Mouse (Mus musculus) limb, embryonic 10.5 days (tissue): Measurements from ENCODE around the gene Fermt3. TPM values are rescaled to one million over a fixed set of nuclear protein-coding genes. Genes with fewer than 3 reads are reported as not detected.
A peak's percentile ranks its signal among the peaks of the same experiment; 100 is the strongest.

Source experiments
- DNase-seq: peaks from one replicate; pipeline ENCODE4 v3.0.0-alpha.2; 2017; ENCODE audit warnings: low spot score
- H3K27ac ChIP-seq: fragments of 300-500 bp; sonication (generic); 2 replicates; pipeline ENCODE4 v1.5.1; 2016; ENCODE audit warnings: mild to moderate bottlenecking
- H3K27me3 ChIP-seq: fragments of 300-500 bp; sonication (generic); 2 replicates; pipeline ENCODE4 v1.6.1; 2016; ENCODE audit warnings: low read depth, mild to moderate bottlenecking; ENCODE audit not compliant: poor library complexity, severe bottlenecking
- H3K36me3 ChIP-seq: fragments of 300-500 bp; sonication (generic); 2 replicates; pipeline ENCODE4 v1.6.1; 2016; ENCODE audit warnings: mild to moderate bottlenecking, moderate library complexity
- H3K4me1 ChIP-seq: fragments of 300-500 bp; sonication (generic); 2 replicates; pipeline ENCODE4 v1.6.1; 2016
- H3K4me3 ChIP-seq: fragments of 300-500 bp; sonication (generic); 2 replicates; pipeline ENCODE4 v1.5.1; 2016; ENCODE audit warnings: mild to moderate bottlenecking, moderate library complexity
- H3K9me3 ChIP-seq: fragments of 300-500 bp; sonication (generic); replicated peaks from 2 replicates; pipeline ENCODE4 v1.6.1; 2016; ENCODE audit warnings: mild to moderate bottlenecking
- WGBS: fragments of 180-500 bp; shearing (Covaris S2); methylation state at CpG from one replicate; pipeline ENCODE4 v1.1.7; 2016; 5-methylcytosine and 5-hydroxymethylcytosine counted together
- polyA plus RNA-seq: library from polyadenylated mRNA; unstranded; fragments of >200 nt; fragmentation: Nextera tagmentation; extraction: Ambion mirVana; gene quantifications from 2 replicates; pipeline ENCODE4 v1.2.1, GENCODE M21; 2016

The Fermt3 gene
- polyA plus RNA-seq, 1 experiment from 2014 or later = 7.5 TPM

GRCm38 (mm10) chr19:7020224-7020641 lies 964 bp upstream of the Fermt3 start:
- peak; percentile 50 for DNase-seq
- Histone ChIP-seq H3K4me3 (no peak overlapping the region), H3K27me3 (no peaks in the 10 kb centered on the region), H3K27ac (no peak overlapping the region), H3K36me3 (peaks cover 92% of the 10 kb centered on the region), H3K4me1 (no peaks in the 10 kb centered on the region), H3K9me3 (no peaks in the 10 kb centered on the region)
- WGBS = 62% methylated on average over 3 of the region's 3 CpGs

GRCm38 (mm10) chr19:7018546-7018945 lies 723 bp downstream of the Fermt3 start:
- Histone ChIP-seq H3K27me3 (no peaks in the 10 kb centered on the region), H3K4me3 (no peak overlapping the region), H3K36me3 (peaks cover 88% of the 10 kb centered on the region), H3K9me3 (no peaks in the 10 kb centered on the region), H3K4me1 (no peaks in the 10 kb centered on the region), H3K27ac (no peak overlapping the region)
- DNase-seq = no peak
- WGBS = 94% methylated on average over 11 of the region's 11 CpGs

GRCm38 (mm10) chr19:7017541-7018457 lies 1.5 kb downstream of the Fermt3 start:
- H3K4me1 ChIP-seq = no peaks in the 10 kb centered on the region
- 0 out of 2 replicates have a peak overlapping the region, but pooled peaks have one; percentile 27 for H3K27ac ChIP-seq
- 77% methylated on average over 12 of the region's 12 CpGs for WGBS
- H3K36me3 ChIP-seq = peaks cover 84% of the 10 kb centered on the region
- no peak for DNase-seq
- H3K9me3 ChIP-seq = no peaks in the 10 kb centered on the region
- no peaks in the 10 kb centered on the region for H3K27me3 ChIP-seq
- H3K4me3 ChIP-seq = no peak overlapping the region; the same call in 1 of the 2 replicates

- DNase-seq = no peak
- Histone ChIP-seq H3K4me1 (no peaks in the 10 kb centered on the region), H3K27me3 (no peaks in the 10 kb centered on the region), H3K27ac (no peak overlapping the region), H3K36me3 (peaks cover 58% of the 10 kb centered on the region), H3K9me3 (no peaks in the 10 kb centered on the region), H3K4me3 (no peak overlapping the region)
- WGBS = 90% methylated on average over 20 of the region's 20 CpGs
Measured at GRCm38 (mm10) chr19:7014481-7015135, 4.7 kb downstream of the Fermt3 start.

- Histone ChIP-seq H3K4me3 (no peak overlapping the region), H3K36me3 (peaks cover 52% of the 10 kb centered on the region), H3K27me3 (no peaks in the 10 kb centered on the region), H3K4me1 (no peaks in the 10 kb centered on the region), H3K9me3 (no peaks in the 10 kb centered on the region), H3K27ac (no peak overlapping the region)
- DNase-seq = no peak
- WGBS = 88% methylated on average over 9 of the region's 9 CpGs
Measured at GRCm38 (mm10) chr19:7013984-7014383, 5.3 kb downstream of the Fermt3 start.

- H3K9me3 ChIP-seq = no peaks in the 10 kb centered on the region
- DNase-seq = no peak
- H3K4me3 ChIP-seq = no peak overlapping the region
- 88% methylated on average over 4 of the region's 4 CpGs for WGBS
- no peaks in the 10 kb centered on the region for H3K27me3 ChIP-seq
- peaks cover 36% of the 10 kb centered on the region for H3K36me3 ChIP-seq
- H3K27ac ChIP-seq = no peak overlapping the region
- H3K4me1 ChIP-seq = no peaks in the 10 kb centered on the region
Measured at GRCm38 (mm10) chr19:7012426-7012825, 6.8 kb downstream of the Fermt3 start.

- no peak overlapping the region for H3K4me3 ChIP-seq
- H3K9me3 ChIP-seq = no peaks in the 10 kb centered on the region
- H3K4me1 ChIP-seq = no peaks in the 10 kb centered on the region
- 0 out of 2 replicates have a peak, but pooled peaks cover 16% of the 10 kb centered on the region for H3K36me3 ChIP-seq
- WGBS = 87% methylated on average over 9 of the region's 9 CpGs
- no peak for DNase-seq
- no peak overlapping the region for H3K27ac ChIP-seq
- no peaks in the 10 kb centered on the region for H3K27me3 ChIP-seq
Measured at GRCm38 (mm10) chr19:7006892-7007593, 12.2 kb downstream of the Fermt3 start.

- H3K36me3 ChIP-seq = peaks cover 47% of the 10 kb centered on the region
- DNase-seq = no peak
- H3K9me3 ChIP-seq = no peaks in the 10 kb centered on the region
- H3K4me3 ChIP-seq = no peak overlapping the region
- no peaks in the 10 kb centered on the region for H3K27me3 ChIP-seq
- 93% methylated on average over 19 of the region's 19 CpGs for WGBS
- no peak overlapping the region for H3K27ac ChIP-seq
- H3K4me1 ChIP-seq = peaks cover 24% of the 10 kb centered on the region
Measured at GRCm38 (mm10) chr19:6999360-7000063, 19.8 kb downstream of the Fermt3 start.

- peaks cover 37% of the 10 kb centered on the region for H3K4me1 ChIP-seq
- no peak overlapping the region for H3K4me3 ChIP-seq
- H3K36me3 ChIP-seq = peaks cover 44% of the 10 kb centered on the region
- H3K9me3 ChIP-seq = no peaks in the 10 kb centered on the region
- WGBS = 82% methylated on average over 9 of the region's 9 CpGs
- no peaks in the 10 kb centered on the region for H3K27me3 ChIP-seq
- no peak for DNase-seq
- no peak overlapping the region for H3K27ac ChIP-seq
Measured at GRCm38 (mm10) chr19:6997721-6998290, 21.5 kb downstream of the Fermt3 start.

GRCm38 (mm10) chr19:6996006-6996405 lies 23.3 kb downstream of the Fermt3 start, which contains the start of the genes Nudt22 and Trpt1:
Gene Nudt22 (minus strand): TSS chr19:6996117.
Gene Trpt1 (plus strand): TSS chr19:6996131.
- Histone ChIP-seq H3K27ac (peak within 1 kb of the TSS; percentile 81), H3K4me3 (peak within 1 kb of the TSS; percentile 60), H3K4me1 (peaks cover 46% of the 10 kb centered on the region), H3K9me3 (no peaks in the 10 kb centered on the region), H3K27me3 (no peaks in the 10 kb centered on the region), H3K36me3 (peaks cover 27% of the 10 kb centered on the region)
- DNase-seq = peak; percentile 91
- under 1% methylated on average over 24 of the region's 24 CpGs for WGBS

GRCm38 (mm10) chr19:6995255-6995991 lies 23.8 kb downstream of the Fermt3 start:
- DNase-seq = no peak
- Histone ChIP-seq H3K4me1 (peaks cover 46% of the 10 kb centered on the region), H3K27ac (peak overlapping the region; percentile 81), H3K36me3 (peaks cover 26% of the 10 kb centered on the region), H3K27me3 (no peaks in the 10 kb centered on the region), H3K9me3 (no peaks in the 10 kb centered on the region), H3K4me3 (peak overlapping the region; percentile 60)
- 55% methylated on average over 21 of the region's 21 CpGs for WGBS
